Mouse (Mus musculus) forebrain, embryonic 10.5 days (tissue): ENCODE data around the gene Pnpla7. TPM values are rescaled to one million over a fixed set of nuclear protein-coding genes. Genes with fewer than 3 reads are reported as not detected.
"Not testable (repeated sequence)": the region's sequence is repeated elsewhere in the genome, so short reads cannot be mapped to it uniquely, and the experiment has no call there.

Experiments
- DNase-seq: peaks from one replicate; pipeline ENCODE4 v3.0.0-alpha.2; 2017; ENCODE audit warnings: low spot score; ENCODE audit errors: extremely low spot score
- H3K27ac ChIP-seq: fragments of 300-500 bp; sonication (generic); 2 replicates; pipeline ENCODE4 v1.5.1; 2016; ENCODE audit warnings: mild to moderate bottlenecking
- H3K27me3 ChIP-seq: fragments of 300-500 bp; sonication (generic); 2 replicates; pipeline ENCODE4 v1.6.1; 2016; ENCODE audit warnings: mild to moderate bottlenecking; ENCODE audit not compliant: poor library complexity, severe bottlenecking
- H3K36me3 ChIP-seq: fragments of 300-500 bp; sonication (generic); replicated peaks from 2 replicates; pipeline ENCODE4 v1.6.1; 2016; ENCODE audit warnings: mild to moderate bottlenecking, moderate library complexity
- H3K4me1 ChIP-seq: fragments of 300-500 bp; sonication (generic); 2 replicates; pipeline ENCODE4 v1.6.1; 2016
- H3K4me3 ChIP-seq: fragments of 300-500 bp; sonication (generic); 2 replicates; pipeline ENCODE4 v1.5.1; 2016; ENCODE audit warnings: mild to moderate bottlenecking, moderate library complexity
- H3K9me3 ChIP-seq: fragments of 300-500 bp; sonication (generic); 2 replicates; pipeline ENCODE4 v1.6.1; 2016; ENCODE audit warnings: mild to moderate bottlenecking, moderate library complexity
- WGBS: fragments of 180-500 bp; shearing (Covaris S2); methylation state at CpG from one replicate; pipeline ENCODE4 v1.1.7; 2016; 5-methylcytosine and 5-hydroxymethylcytosine counted together
- polyA plus RNA-seq: library from polyadenylated mRNA; unstranded; fragments of >200 nt; fragmentation: Nextera tagmentation; extraction: Ambion mirVana; gene quantifications from 2 replicates; pipeline ENCODE4 v1.2.1, GENCODE M21; 2016

Gene Pnpla7
- 4.5 and 5.3 TPM in 2 replicates for polyA plus RNA-seq

DNA sequence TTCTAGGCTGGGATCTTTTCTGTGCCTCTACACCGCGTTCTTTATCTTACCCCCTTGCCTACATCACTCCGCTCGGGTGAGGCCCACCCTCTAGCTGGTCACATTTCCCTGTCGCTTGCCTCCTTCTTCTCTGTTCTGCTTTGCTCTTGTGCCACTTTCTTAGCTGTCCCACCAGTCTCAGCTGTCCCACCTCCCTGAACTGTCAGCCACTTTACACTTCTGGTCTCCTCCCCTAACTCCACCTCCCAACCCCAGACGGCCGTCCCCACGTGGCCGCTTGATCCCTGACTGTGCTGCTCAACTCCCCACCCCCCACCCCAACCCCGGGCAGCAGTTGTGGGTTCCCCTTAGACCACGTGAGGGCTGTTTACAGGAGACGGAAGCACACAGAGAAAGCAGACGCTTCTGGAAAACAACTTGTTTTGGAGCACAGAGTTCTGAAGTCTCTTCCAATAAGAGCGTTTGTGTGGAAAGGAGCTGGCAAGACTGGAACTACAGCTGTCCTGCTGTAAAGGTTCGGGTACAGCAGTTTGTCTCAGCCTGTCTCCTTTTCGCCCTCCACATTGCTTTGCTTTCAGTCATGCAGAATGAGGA is at the start of gene Pnpla7:
Gene Pnpla7, plus strand, starts transcription at position 330 of the 594 bp plus-strand sequence.
- Histone ChIP-seq H3K4me3 (peak within 1 kb of the TSS; percentile 71), H3K27ac (peak within 1 kb of the TSS; percentile 89), H3K4me1 (peaks cover 27% of the 10 kb centered on the region), H3K36me3 (peaks cover 27% of the 10 kb centered on the region), H3K27me3 (no peaks in the 10 kb centered on the region), H3K9me3 (no peaks in the 10 kb centered on the region)
- whole genome bisulfite sequencing, result 1% methylated on average over 16 of the region's 16 CpGs
- peak; percentile 76 for DNase-seq

DNA sequence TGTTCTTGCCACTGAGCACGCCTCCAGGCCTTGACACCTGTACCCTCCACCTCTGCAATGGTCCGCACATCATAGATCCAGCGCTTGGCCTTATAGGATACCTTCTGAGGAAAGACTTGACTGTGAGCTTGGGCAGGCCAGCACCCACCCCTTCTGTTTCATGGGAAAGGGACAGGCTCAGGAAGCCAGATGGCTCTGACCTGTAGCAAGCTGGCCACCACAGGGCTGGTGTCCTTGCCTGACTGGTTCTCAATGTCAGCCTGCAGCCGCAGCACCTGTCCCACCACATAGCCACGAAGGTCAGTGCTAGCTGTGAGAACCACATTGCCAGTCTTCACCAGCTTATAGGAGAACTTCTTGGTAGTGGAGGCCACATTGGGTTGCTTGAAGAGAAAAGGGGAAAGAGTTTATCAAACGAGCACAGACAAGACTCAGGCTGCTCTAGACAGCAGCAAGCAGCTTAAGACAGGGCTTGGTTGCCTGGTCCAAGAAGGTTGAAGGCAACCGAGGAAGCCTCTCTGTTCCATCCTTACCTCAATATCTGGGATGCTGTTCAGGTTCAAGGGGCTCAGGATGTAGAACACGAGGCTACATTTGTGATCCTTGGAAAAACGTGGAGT is 49.4 kb upstream of the Pnpla7 start:
- DNase-seq, result no peak
- no peaks in the 10 kb centered on the region for H3K36me3 ChIP-seq
- 86% methylated on average over 9 of the region's 9 CpGs for WGBS
- H3K4me1 ChIP-seq, result peaks cover 4% of the 10 kb centered on the region; the same call in 1 of the 2 replicates
- H3K9me3 ChIP-seq, result no peaks in the 10 kb centered on the region
- H3K27ac ChIP-seq, result no peak overlapping the region
- H3K4me3 ChIP-seq, result no peak overlapping the region
- H3K27me3 ChIP-seq, result no peaks in the 10 kb centered on the region

DNA sequence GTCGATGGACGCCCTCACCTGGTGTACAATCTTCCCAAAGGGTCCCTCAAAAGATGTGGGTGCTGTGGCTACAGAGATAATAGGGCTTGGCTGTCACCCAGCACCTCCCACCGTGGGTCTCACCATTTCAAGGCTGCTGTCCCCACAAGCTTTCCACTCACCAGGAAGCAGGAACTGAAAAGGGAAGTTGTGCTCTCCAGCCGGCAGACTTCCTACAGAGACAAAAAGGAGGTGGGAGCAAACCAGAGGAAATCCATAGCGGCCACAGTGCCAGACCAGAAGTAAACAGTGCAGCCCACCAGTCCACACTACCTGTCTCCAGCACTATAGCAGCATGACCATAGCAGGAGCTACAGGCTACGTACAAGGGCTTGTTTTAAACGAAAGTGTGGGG is 48.9 kb upstream of the Pnpla7 start:
- H3K4me1 ChIP-seq, result peaks cover 4% of the 10 kb centered on the region; the same call in 1 of the 2 replicates
- no peak overlapping the region for H3K27ac ChIP-seq
- H3K27me3 ChIP-seq, result no peaks in the 10 kb centered on the region
- 85% methylated on average over 7 of the region's 7 CpGs for WGBS
- H3K4me3 ChIP-seq, result no peak overlapping the region
- no peaks in the 10 kb centered on the region for H3K9me3 ChIP-seq
- no peak for DNase-seq
- H3K36me3 ChIP-seq, result no peaks in the 10 kb centered on the region

DNA sequence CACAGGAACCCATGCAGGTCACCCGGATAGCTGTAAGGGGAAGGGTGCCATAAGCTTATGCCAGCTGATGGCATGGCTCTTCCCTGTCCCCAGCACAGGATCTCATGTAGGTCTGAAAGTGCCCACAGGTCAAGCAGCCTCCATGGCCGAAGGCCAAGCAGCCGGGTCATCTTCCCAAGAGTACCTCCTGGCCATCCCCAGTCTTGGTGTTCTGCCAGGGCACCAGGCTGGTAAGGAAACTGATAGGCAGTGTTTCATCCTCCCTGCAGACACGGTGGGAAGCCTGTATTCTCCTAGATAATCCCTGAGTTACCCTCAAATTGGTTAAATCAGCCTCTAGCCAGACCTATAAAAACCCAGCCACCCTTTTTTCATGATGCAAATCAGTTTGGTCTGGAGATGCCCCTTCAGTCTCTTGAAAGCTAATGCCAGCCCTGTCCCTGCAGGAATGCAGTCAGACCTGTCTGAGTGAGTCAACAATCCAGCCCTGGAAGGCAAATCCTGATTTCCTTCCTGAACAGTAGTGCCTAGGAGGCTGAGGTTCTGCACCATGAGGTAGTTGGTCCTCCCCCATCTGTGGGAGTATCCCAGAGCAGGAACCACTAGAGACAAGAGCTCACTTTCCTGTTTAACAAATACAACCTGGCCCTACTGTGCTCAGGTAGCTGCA is 47.9 kb upstream of the Pnpla7 start:
- no peaks in the 10 kb centered on the region for H3K27me3 ChIP-seq
- 68% methylated on average over 4 of the region's 4 CpGs for WGBS
- 0 out of 2 replicates have a peak overlapping the region, but pooled peaks have one; percentile 25 for H3K27ac ChIP-seq
- no peaks in the 10 kb centered on the region for H3K9me3 ChIP-seq
- no peak for DNase-seq
- H3K36me3 ChIP-seq, result no peaks in the 10 kb centered on the region
- no peak overlapping the region for H3K4me3 ChIP-seq
- H3K4me1 ChIP-seq, result peaks cover 4% of the 10 kb centered on the region; the same call in 1 of the 2 replicates

DNA sequence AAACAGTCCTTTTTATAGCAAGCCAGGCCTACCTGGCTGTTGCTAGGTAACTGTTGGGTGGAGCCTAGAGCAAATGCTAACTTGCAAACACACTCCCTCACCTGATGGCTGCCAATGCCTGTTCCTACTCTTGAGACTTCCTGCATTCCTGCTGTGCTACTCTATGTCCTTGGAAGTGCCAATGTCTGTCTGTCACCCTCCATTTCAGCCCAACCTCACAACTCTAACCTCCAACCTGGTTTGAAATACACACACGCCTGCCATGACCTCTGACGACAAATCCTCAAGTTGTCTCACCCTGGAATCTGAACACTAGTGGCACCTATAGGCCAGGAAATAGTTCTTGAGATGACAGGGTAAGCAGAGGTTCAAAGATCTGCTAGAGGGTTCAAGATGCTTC is 46.7 kb upstream of the Pnpla7 start:
- WGBS, result 64% methylated on average over 2 of the region's 2 CpGs
- Histone ChIP-seq H3K27ac (no peak overlapping the region), H3K27me3 (peaks cover 9% of the 10 kb centered on the region)

DNA sequence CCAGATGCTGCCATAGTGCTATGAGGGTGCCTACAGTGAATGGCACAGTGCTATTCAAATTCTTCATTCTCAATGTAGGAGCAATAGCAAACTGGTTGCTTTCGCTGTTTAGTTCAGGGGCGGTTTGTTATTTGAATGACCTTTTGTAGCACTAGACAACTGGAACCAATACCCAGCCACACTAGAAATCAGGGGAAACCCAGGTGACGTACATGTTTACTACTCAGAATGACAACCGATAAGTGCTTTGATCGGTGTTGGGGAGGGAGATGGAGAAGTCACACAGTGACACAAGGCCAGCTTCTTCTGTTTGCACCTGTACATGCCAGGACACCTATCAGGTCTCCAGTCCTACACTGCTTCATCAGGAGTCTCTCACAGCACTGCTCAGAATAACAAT is 46.2 kb upstream of the Pnpla7 start:
- no peak for DNase-seq
- H3K27ac ChIP-seq, result no peak overlapping the region
- peaks cover 11% of the 10 kb centered on the region for H3K4me1 ChIP-seq
- H3K36me3 ChIP-seq, result no peaks in the 10 kb centered on the region
- no peaks in the 10 kb centered on the region for H3K9me3 ChIP-seq
- peaks cover 14% of the 10 kb centered on the region for H3K27me3 ChIP-seq
- no peak overlapping the region for H3K4me3 ChIP-seq
- 90% methylated on average over 5 of the region's 5 CpGs for WGBS

More for the DNA sequence above, 46.7 kb upstream of the Pnpla7 start:
- Histone ChIP-seq H3K4me1 (peaks cover 6% of the 10 kb centered on the region), H3K4me3 (no peak overlapping the region), H3K36me3 (no peaks in the 10 kb centered on the region), H3K9me3 (no peaks in the 10 kb centered on the region)
- DNase-seq, result no peak

DNA sequence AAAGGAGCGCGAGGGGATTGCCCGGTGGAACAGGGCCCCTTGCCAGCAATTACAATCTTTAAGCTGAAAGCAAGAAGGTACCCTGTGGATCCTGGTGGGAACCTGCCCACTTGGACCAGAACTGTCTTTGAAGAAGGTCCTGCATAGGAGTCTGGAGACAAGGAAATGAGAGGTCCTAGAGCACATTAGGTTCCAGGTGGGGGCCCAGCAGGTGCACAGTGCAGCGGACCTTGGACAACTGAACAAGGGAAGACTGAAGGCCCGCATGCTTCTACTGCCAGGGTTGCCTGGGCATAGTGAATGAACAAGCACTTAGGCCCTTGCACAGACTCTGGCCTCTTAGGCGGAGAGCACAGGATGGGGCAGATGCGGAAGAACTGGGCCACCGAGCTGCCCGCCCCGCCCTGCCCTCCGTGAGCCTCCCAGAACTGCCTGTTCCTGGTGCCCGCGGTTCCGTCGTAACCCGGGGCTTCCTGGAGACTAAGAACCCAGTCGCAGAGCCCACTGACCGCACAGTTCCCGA is 41.3 kb upstream of the Pnpla7 start:
- DNase-seq, result peak; percentile 21
- Histone ChIP-seq H3K27me3 (peaks cover 25% of the 10 kb centered on the region), H3K9me3 (no peaks in the 10 kb centered on the region), H3K4me3 (peak overlapping the region; percentile 67), H3K4me1 (peaks cover 21% of the 10 kb centered on the region), H3K36me3 (no peaks in the 10 kb centered on the region), H3K27ac (peak overlapping the region; percentile 82)
- 5% methylated on average over 19 of the region's 19 CpGs for WGBS

DNA sequence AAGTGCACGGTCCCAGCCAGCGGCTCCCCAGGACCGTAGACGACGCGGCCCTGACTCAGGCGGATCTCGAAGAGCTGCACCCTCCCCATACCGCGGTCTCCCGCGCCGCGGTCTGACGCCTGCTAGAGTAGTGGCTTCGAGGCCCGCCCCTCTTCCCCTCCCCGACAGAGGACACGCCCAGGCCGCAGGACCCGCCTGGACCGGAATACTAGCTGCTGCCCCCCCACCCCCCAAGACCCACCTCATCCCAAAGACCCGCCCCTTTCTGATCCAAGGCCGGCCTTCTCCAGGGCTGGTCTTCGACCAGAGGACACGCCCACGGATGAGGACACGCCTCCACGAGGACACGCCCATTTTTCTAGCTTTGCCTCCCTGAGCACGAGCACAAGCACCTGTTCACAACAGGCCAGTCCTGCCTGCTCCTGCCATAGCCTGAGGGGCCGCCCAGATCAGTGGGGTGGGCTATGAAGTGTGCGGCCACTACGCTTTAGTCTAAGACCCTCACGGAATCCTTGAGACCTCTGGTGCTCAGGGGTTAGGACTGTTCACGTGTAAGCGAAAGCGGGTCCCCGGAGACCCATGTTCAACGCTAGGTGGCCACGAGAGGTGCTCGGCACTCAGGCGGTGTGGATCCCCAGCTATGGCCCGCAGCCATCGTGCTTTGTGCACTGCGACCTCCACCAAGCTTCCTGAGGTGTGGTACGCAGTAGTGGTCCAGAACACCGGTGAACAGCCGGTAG is 40.6 kb upstream of the Pnpla7 start, which contains the start of gene Arrdc1:
Gene Arrdc1, minus strand, starts transcription at position 196 of the 740 bp plus-strand sequence.
- DNase-seq, result peak; percentile 95
- peak within 1 kb of the TSS; percentile 67 for H3K4me3 ChIP-seq
- peaks cover 21% of the 10 kb centered on the region for H3K4me1 ChIP-seq
- no peaks in the 10 kb centered on the region for H3K36me3 ChIP-seq
- no peaks in the 10 kb centered on the region for H3K9me3 ChIP-seq
- H3K27ac ChIP-seq, result peak within 1 kb of the TSS; percentile 83
- under 1% methylated on average over 48 of the region's 49 CpGs for WGBS
- peaks cover 25% of the 10 kb centered on the region for H3K27me3 ChIP-seq

DNA sequence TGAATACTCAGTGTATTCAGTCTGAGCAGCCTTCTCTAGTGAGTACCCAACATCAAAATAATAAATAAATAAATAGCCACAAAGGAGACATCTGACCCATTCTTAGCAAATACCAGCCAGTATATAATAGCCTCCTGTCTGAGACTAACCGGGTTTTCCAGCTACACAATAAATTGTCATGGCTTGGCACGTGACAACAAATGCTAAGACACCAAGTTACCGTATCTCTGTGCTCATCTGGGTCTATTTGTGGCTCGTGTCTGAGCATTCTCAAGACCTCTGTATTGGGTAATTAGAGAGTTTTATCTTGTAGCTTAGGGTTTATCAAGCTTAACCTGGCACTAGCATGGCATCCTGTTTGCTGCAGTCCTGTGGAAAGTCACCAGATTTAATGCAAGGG is 33.7 kb upstream of the Pnpla7 start:
- 81% methylated on average over 4 of the region's 4 CpGs for WGBS
- peaks cover 5% of the 10 kb centered on the region; the same call in 1 of the 2 replicates for H3K27me3 ChIP-seq
- DNase-seq, result no peak
- H3K9me3 ChIP-seq, result no peaks in the 10 kb centered on the region
- no peak overlapping the region for H3K4me3 ChIP-seq
- H3K36me3 ChIP-seq, result no peaks in the 10 kb centered on the region
- H3K27ac ChIP-seq, result no peak overlapping the region
- H3K4me1 ChIP-seq, result no peaks in the 10 kb centered on the region

DNA sequence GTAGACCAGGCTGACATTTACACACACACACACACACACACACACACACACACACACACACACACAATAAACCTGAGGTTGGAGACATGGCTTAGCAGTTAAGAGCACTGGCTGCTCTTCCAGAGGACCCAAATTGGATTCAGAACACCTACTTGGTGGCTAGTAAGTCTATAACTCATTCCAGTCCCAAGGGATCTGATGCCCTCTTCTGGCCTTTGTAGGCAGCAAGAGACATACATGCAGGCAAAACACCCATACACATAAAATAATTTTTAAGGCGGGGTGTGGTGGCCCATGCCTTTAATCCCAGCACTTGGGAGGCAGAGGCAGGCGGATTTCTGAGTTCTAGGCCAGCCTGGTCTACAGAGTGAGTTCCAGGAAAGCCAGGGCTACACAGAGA is 31.5 kb upstream of the Pnpla7 start:
- H3K4me1 ChIP-seq, H3K4me3 ChIP-seq, H3K36me3 ChIP-seq, DNase-seq, H3K9me3 ChIP-seq, H3K27ac ChIP-seq: not testable (repeated sequence)
- peaks cover 15% of the 10 kb centered on the region for H3K27me3 ChIP-seq
- 56% methylated on average over 2 of the region's 2 CpGs for WGBS

DNA sequence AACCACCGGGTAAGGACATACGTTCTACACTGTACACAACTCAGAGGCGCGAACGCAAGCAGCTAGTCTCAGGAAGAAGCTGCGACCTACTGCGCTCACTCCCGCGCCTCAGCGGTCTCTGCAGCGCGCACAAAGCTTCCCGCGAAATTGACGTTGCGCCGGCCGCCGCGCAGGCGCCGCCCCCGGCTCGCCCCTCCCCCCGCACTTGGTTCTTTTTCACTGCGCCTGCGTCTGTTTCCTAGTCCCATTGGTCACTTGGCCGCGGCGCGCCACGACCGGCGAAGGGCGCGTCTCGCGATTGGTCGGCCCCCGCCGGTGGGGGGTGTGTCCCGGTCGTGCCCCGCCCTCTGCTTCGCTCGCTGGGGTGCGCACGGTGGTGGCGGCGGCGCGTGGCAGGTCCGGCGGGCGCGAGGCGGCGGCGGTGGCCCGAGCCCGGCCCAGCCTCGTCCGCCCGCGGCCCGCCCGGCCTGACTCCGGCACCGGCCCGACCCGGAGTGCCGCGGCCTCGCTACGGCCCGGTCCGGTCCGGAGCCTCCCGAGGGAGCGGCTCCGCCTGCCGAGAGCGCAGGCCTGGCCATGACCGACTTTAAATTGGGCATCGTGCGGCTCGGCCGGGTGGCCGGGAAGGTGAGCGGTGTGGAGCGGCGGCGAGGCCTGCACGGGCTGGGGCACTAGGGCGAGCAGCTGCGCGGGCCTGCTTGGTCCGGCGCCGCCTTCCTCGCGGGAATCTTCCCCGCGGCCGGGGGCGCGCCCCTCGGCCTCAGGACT is 26.2 kb upstream of the Pnpla7 start, which contains the start of gene Zmynd19:
Gene Zmynd19, plus strand, starts transcription at position 372 of the 768 bp plus-strand sequence.
- Histone ChIP-seq H3K27ac (peak within 1 kb of the TSS; percentile 95), H3K4me1 (peaks cover 22% of the 10 kb centered on the region), H3K36me3 (peaks cover 30% of the 10 kb centered on the region), H3K4me3 (peak within 1 kb of the TSS; percentile 99), H3K9me3 (no peaks in the 10 kb centered on the region), H3K27me3 (peaks cover 15% of the 10 kb centered on the region)
- DNase-seq, result peak; percentile 96
- WGBS, result under 1% methylated on average over 106 of the region's 108 CpGs

DNA sequence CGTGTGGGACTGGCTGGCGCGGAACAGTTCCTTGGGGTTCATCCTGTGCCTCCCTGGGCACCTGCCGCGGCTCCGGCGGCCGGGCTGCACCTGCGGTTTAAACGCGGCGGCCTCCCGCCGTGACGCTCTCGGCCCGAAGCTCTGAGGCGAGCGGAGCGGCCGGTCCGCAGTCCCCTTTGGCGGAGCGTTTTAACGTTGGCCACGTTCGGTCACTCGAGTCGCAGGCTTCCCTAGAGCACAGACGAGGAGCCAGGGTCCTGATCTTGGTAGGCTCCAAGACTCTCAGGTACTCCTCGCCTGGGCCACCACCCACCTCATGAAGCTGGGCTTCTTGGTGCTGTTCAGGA is 25.7 kb upstream of the Pnpla7 start:
- no peak for DNase-seq
- Histone ChIP-seq H3K27ac (peak overlapping the region; percentile 95), H3K4me1 (peaks cover 22% of the 10 kb centered on the region), H3K4me3 (peak overlapping the region; percentile 99), H3K36me3 (peaks cover 36% of the 10 kb centered on the region), H3K9me3 (no peaks in the 10 kb centered on the region), H3K27me3 (peaks cover 15% of the 10 kb centered on the region)
- 0% methylated on average over 31 of the region's 31 CpGs for WGBS
